Mouse (Mus musculus) heart, postnatal 0 days (tissue): ENCODE measurements at regions not wholly inside any gene's neighbourhood (a gene's known extent, or its start where the extent isn't known, plus 50 kb on each side); places are given as distances from the start of the nearest gene placed in this dataset.

Source experiments
- ATAC-seq: fragments of 200-750 bp; cut with Nextera tagmentation; 2 replicates; pipeline ENCODE4 v1.8.0; 2017; ENCODE audit warnings: low read depth, moderate number of reproducible peaks, moderate library complexity; ENCODE audit not compliant: insufficient read depth
- DNase-seq: peaks from one replicate; pipeline ENCODE4 v3.0.0-alpha.2; 2016; ENCODE audit warnings: low spot score
- H3K27ac ChIP-seq: fragments of 300-500 bp; sonication (generic); 2 replicates; pipeline ENCODE4 v1.5.1; 2014; ENCODE audit warnings: low read depth, mild to moderate bottlenecking
- H3K27me3 ChIP-seq: fragments of 300-500 bp; sonication (generic); 2 replicates; pipeline ENCODE4 v1.6.1; 2014; ENCODE audit warnings: low read length, mixed read lengths; ENCODE audit not compliant: control insufficient read depth, insufficient read depth
- H3K36me3 ChIP-seq: fragments of 300-500 bp; sonication (generic); replicated peaks from 2 replicates; pipeline ENCODE4 v1.6.1; 2014; ENCODE audit warnings: low read length, mixed read lengths; ENCODE audit not compliant: control insufficient read depth, insufficient read depth
- H3K4me1 ChIP-seq: fragments of 300-500 bp; sonication (generic); 2 replicates; pipeline ENCODE4 v1.6.1; 2014; ENCODE audit warnings: antibody characterized with exemption; ENCODE audit not compliant: control insufficient read depth, insufficient read depth
- H3K4me2 ChIP-seq: fragments of 300-500 bp; sonication (generic); 2 replicates; pipeline ENCODE4 v1.6.1; 2014; ENCODE audit warnings: low read depth, mild to moderate bottlenecking, low read length, moderate library complexity
- H3K4me3 ChIP-seq: fragments of 300-500 bp; sonication (generic); 2 replicates; pipeline ENCODE4 v1.5.1; 2014; ENCODE audit warnings: low read depth, low read length
- H3K9ac ChIP-seq: fragments of 300-500 bp; sonication (generic); replicated peaks from 2 replicates; pipeline ENCODE4 v1.6.1; 2014; ENCODE audit warnings: low read depth, low read length, mixed read lengths
- H3K9me3 ChIP-seq: fragments of 300-500 bp; sonication (generic); replicated peaks from 2 replicates; pipeline ENCODE4 v1.6.1; 2016; ENCODE audit warnings: low read length; ENCODE audit not compliant: control insufficient read depth
- CTCF ChIP-seq: IDR thresholded peaks from 2 replicates; pipeline ENCODE4 v1.5.1; 2016; ENCODE audit warnings: antibody characterized with exemption, control low read depth, low read depth
- EP300 ChIP-seq: IDR thresholded peaks from 2 replicates; pipeline ENCODE4 v1.6.1; 2016; ENCODE audit warnings: antibody characterized with exemption, low read depth
- WGBS: fragments of 180-500 bp; shearing (Covaris S2); extraction: QIAGEN DNeasy Blood & Tissue Kit; methylation state at CpG from one replicate; pipeline ENCODE4 v1.1.7; 2014; 5-methylcytosine and 5-hydroxymethylcytosine counted together

DNA sequence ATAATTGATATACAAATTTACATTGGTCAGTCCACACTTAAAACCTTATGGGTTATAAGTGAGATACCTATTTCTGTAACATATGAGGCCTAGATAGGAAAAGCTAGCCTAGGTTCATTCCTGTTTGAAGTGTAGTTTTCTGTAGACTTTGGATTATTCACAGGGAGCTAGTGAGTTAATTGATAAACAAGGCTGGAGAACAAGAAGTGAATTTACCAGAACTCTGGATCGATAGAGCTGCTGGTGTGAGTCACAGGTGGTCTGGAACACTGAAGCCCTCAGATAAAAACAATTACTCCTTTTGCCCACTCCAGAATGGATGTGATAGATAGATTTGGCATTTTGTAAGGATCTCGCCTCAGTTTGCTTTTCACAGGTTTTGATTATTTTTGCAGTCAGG is 62.0 kb upstream of the Rtl1 start:
- Histone ChIP-seq H3K4me3 (no peak overlapping the region), H3K9ac (no peak overlapping the region), H3K36me3 (no peaks in the 10 kb centered on the region), H3K27me3 (no peaks in the 10 kb centered on the region), H3K4me2 (no peak overlapping the region), H3K4me1 (no peaks in the 10 kb centered on the region), H3K9me3 (no peaks in the 10 kb centered on the region), H3K27ac (no peak overlapping the region)
- no peak for DNase-seq
- 73% methylated on average over 2 of the region's 2 CpGs for WGBS
- TF ChIP-seq EP300 (no peak), CTCF (no peak)
- ATAC-seq = no peak

- no peaks in the 10 kb centered on the region for H3K4me1 ChIP-seq
- WGBS = 65% methylated on average over 4 of the region's 4 CpGs
- H3K4me3 ChIP-seq = no peak overlapping the region
- no peak overlapping the region for H3K4me2 ChIP-seq
- H3K27me3 ChIP-seq = no peaks in the 10 kb centered on the region
- no peak overlapping the region for H3K9ac ChIP-seq
- no peaks in the 10 kb centered on the region for H3K9me3 ChIP-seq
- H3K36me3 ChIP-seq = no peaks in the 10 kb centered on the region
- TF ChIP-seq CTCF = no peak
- TF ChIP-seq EP300 = no peak
- no peak overlapping the region for H3K27ac ChIP-seq
- ATAC-seq (no peak), DNase-seq (no peak)
Measured at GRCm38 (mm10) chr12:109674766-109675165, 74.6 kb upstream of the Rtl1 start.

DNA sequence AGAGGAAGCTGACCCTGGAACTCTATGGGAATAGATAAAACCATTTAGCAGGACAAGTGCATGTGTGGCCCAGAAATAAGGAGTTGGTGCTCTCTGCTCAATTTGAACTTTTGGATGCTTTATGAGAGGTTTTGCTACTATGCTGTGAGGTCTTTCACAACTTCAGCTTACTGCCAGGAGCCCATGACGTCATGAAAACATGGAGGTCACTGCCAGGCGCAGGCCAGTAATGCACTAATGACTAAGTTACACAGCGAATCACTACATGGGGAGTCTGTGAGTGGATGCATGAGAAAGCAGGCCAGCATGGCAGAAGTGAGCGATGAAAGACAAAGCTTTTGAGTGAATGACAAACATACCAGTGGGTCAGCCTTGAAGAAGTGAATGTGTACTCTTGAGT is 93.9 kb upstream of the Rtl1 start:
- H3K9me3 ChIP-seq = no peaks in the 10 kb centered on the region
- H3K27ac ChIP-seq = no peak overlapping the region
- no peak overlapping the region for H3K9ac ChIP-seq
- no peak overlapping the region for H3K4me2 ChIP-seq
- no peaks in the 10 kb centered on the region for H3K36me3 ChIP-seq
- DNase-seq (no peak), ATAC-seq (no peak)
- no peaks in the 10 kb centered on the region for H3K27me3 ChIP-seq
- WGBS = 82% methylated on average over 4 of the region's 4 CpGs
- no peak for TF ChIP-seq EP300
- TF ChIP-seq CTCF = no peak
- H3K4me1 ChIP-seq = no peaks in the 10 kb centered on the region
- no peak overlapping the region for H3K4me3 ChIP-seq

DNA sequence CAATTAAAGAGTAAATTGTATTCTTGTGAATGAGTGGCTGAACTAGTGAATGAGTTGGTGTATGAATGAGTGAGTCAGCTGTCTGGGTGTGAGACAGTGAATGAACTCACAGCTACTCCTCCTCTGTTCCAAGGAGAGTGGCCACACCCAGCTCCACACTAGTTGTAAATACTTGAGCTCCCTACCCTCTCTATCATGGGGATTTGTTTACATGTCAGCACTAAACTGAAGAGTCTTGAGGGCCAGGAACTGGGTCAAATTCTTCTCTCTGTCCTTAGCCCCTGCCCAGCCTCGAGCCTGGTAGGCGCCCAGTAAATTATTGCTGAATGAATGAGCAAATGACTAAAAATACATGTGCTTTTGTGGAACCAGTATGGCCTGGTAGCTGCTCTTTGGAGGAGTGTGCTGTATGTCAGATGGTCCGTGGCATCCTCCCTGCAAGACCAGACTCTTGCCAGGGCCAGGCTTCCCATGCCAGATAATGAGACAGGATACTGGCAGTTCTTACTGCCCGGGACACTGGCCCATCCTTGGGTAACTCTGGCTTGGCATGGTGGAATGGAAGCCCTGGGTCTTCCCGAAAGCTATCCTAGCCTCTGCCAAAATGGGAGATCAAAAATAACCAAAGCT is 94.8 kb upstream of the Rtl1 start:
- Histone ChIP-seq H3K4me1 (no peaks in the 10 kb centered on the region), H3K27me3 (no peaks in the 10 kb centered on the region), H3K9me3 (no peaks in the 10 kb centered on the region), H3K4me3 (no peak overlapping the region), H3K36me3 (no peaks in the 10 kb centered on the region), H3K27ac (no peak overlapping the region), H3K9ac (no peak overlapping the region), H3K4me2 (no peak overlapping the region)
- WGBS = 72% methylated on average over 5 of the region's 5 CpGs
- ATAC-seq = no peak
- no peak for TF ChIP-seq CTCF
- TF ChIP-seq EP300 = no peak
- no peak for DNase-seq

DNA sequence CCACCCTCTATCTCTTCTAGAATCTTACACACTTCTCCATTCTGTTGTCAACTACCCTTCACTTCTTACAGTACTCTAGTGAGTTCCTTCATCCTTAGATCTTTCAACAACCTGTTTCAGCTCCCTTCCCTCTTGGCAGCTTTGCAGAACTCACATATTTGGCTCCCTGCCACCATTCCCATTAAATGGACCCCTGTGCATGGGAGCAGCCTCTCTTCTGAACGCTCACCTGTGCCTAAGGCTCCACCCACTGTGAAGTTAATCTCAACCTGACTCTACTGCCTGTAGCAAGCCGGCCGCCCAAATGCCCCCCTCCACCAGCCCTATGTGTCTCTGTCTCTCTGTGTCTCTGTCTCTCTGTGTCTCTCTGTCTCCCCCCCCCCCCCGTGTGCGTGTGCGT is 106.7 kb upstream of the Rtl1 start:
- Histone ChIP-seq H3K27ac (no peak overlapping the region), H3K9me3 (no peaks in the 10 kb centered on the region), H3K4me3 (no peak overlapping the region), H3K27me3 (no peaks in the 10 kb centered on the region), H3K4me1 (no peaks in the 10 kb centered on the region), H3K36me3 (no peaks in the 10 kb centered on the region), H3K9ac (no peak overlapping the region), H3K4me2 (no peak overlapping the region)
- no peak for ATAC-seq
- WGBS = 66% methylated on average over 5 of the region's 6 CpGs
- TF ChIP-seq CTCF (no peak), EP300 (no peak)
- DNase-seq = no peak

GRCm38 (mm10) chr12:109709661-109710060 is 109.5 kb upstream of the Rtl1 start:
- DNase-seq (no peak), ATAC-seq (no peak)
- no peaks in the 10 kb centered on the region for H3K9me3 ChIP-seq
- H3K36me3 ChIP-seq = no peaks in the 10 kb centered on the region
- H3K9ac ChIP-seq = no peak overlapping the region
- no peaks in the 10 kb centered on the region for H3K4me1 ChIP-seq
- no peak overlapping the region for H3K4me3 ChIP-seq
- H3K27me3 ChIP-seq = no peaks in the 10 kb centered on the region
- TF ChIP-seq EP300 (no peak), CTCF (no peak)
- no peak overlapping the region for H3K4me2 ChIP-seq
- 87% methylated on average over 5 of the region's 5 CpGs for WGBS
- H3K27ac ChIP-seq = no peak overlapping the region
